Mouse (Mus musculus) small intestine, adult 2 months (tissue): ENCODE measurements around the gene Fam131c. TPM values are rescaled to one million over a fixed set of nuclear protein-coding genes. Genes with fewer than 3 reads are reported as not detected.

Source experiments
- H3K27ac ChIP-seq: fragments of 200-500 bp; 2 replicates; pipeline ENCODE4 v1.5.1; 2012; ENCODE audit warnings: low read depth, low read length, control low read depth, inconsistent platforms; ENCODE audit not compliant: insufficient read depth
- H3K27me3 ChIP-seq: fragments of 200-500 bp; 2 replicates; pipeline ENCODE4 v1.6.1; 2012; ENCODE audit warnings: mild to moderate bottlenecking, moderate library complexity, low read length, inconsistent platforms; ENCODE audit not compliant: control insufficient read depth, insufficient read depth
- H3K36me3 ChIP-seq: fragments of 200-500 bp; 2 replicates; pipeline ENCODE4 v1.6.1; 2012; ENCODE audit warnings: mild to moderate bottlenecking, low read length, control low read depth, inconsistent platforms; ENCODE audit not compliant: control insufficient read depth, insufficient read depth
- H3K4me1 ChIP-seq: fragments of 200-500 bp; 2 replicates; pipeline ENCODE4 v1.6.1; 2012; ENCODE audit warnings: low read length, inconsistent platforms, mixed read lengths; ENCODE audit not compliant: control insufficient read depth, insufficient read depth, insufficient read length
- H3K4me3 ChIP-seq: fragments of 200-500 bp; 2 replicates; pipeline ENCODE4 v1.5.1; 2012; ENCODE audit warnings: low read depth, mild to moderate bottlenecking, control low read depth, inconsistent platforms, low read length, moderate library complexity
- CTCF ChIP-seq: fragments of 200-500 bp; IDR thresholded peaks from 2 replicates; pipeline ENCODE4 v1.5.1; 2012; ENCODE audit warnings: low read depth, mild to moderate bottlenecking, control low read depth, inconsistent platforms, low read length, moderate library complexity, mixed read lengths; ENCODE audit not compliant: insufficient replicate concordance, insufficient read length; ENCODE audit errors: extremely low read depth
- POLR2A ChIP-seq: fragments of 200-500 bp; IDR thresholded peaks from 2 replicates; pipeline ENCODE4 v1.6.1; 2012; ENCODE audit warnings: low read depth, mild to moderate bottlenecking, control low read depth, inconsistent platforms, low read length, moderate library complexity
- WGBS: fragments of 180-500 bp; shearing (Covaris S2); methylation state at CpG from one replicate; pipeline ENCODE4 v1.1.7; 2018; 5-methylcytosine and 5-hydroxymethylcytosine counted together
- polyA plus RNA-seq: library from polyadenylated mRNA; depleted of rRNA; stranded (reverse); fragments of >200 nt; gene quantifications from 2 replicates; pipeline ENCODE4 v1.2.3, GENCODE M21; 2012

Gene Fam131c
- polyA plus RNA-seq, 1 experiment: 1.8 TPM

- Histone ChIP-seq H3K4me3 (no peak overlapping the region), H3K4me1 (peaks cover 2% of the 10 kb centered on the region; the same call in 1 of the 2 replicates), H3K27ac (no peak overlapping the region), H3K27me3 (peaks cover 9% of the 10 kb centered on the region), H3K36me3 (no peaks in the 10 kb centered on the region)
- TF ChIP-seq CTCF (no peak), POLR2A (no peak)
- WGBS: 92% methylated on average over 5 of the region's 5 CpGs
Measured at GRCm38 (mm10) chr4:141372426-141372825, 4.4 kb downstream of the Fam131c start.

- no peak overlapping the region for H3K27ac ChIP-seq
- H3K4me1 ChIP-seq: peaks cover 11% of the 10 kb centered on the region
- WGBS: 44% methylated on average over 8 of the region's 8 CpGs
- no peak overlapping the region for H3K4me3 ChIP-seq
- no peaks in the 10 kb centered on the region for H3K36me3 ChIP-seq
- peaks cover 22% of the 10 kb centered on the region for H3K27me3 ChIP-seq
- no peak for TF ChIP-seq POLR2A
- TF ChIP-seq CTCF: no peak
Measured at GRCm38 (mm10) chr4:141379674-141380073, 11.7 kb downstream of the Fam131c start.

GRCm38 (mm10) chr4:141382406-141382805, 14.4 kb downstream of the Fam131c start:
- WGBS: 4% methylated on average over 25 of the region's 25 CpGs
- TF ChIP-seq POLR2A (no peak), CTCF (no peak)
- no peaks in the 10 kb centered on the region for H3K36me3 ChIP-seq
- H3K4me1 ChIP-seq: peaks cover 11% of the 10 kb centered on the region
- H3K4me3 ChIP-seq: peak overlapping the region; percentile 43
- H3K27me3 ChIP-seq: peaks cover 22% of the 10 kb centered on the region
- no peak overlapping the region for H3K27ac ChIP-seq

GRCm38 (mm10) chr4:141385275-141385674, 17.3 kb downstream of the Fam131c start:
- peaks cover 10% of the 10 kb centered on the region for H3K4me1 ChIP-seq
- no peaks in the 10 kb centered on the region for H3K36me3 ChIP-seq
- TF ChIP-seq POLR2A (no peak), CTCF (peak; percentile 89; the same call in 1 of the 2 replicates)
- peaks cover 22% of the 10 kb centered on the region for H3K27me3 ChIP-seq
- H3K27ac ChIP-seq: no peak overlapping the region
- 3% methylated on average over 7 of the region's 7 CpGs for WGBS
- no peak overlapping the region for H3K4me3 ChIP-seq

GRCm38 (mm10) chr4:141386150-141386549, 18.1 kb downstream of the Fam131c start:
- WGBS: 71% methylated on average over 7 of the region's 7 CpGs
- TF ChIP-seq CTCF (no peak), POLR2A (no peak)
- H3K4me3 ChIP-seq: no peak overlapping the region

GRCm38 (mm10) chr4:141387093-141387784, 19.2 kb downstream of the Fam131c start:
- WGBS: 3% methylated on average over 5 of the region's 5 CpGs
- H3K27ac ChIP-seq: no peak overlapping the region
- H3K4me1 ChIP-seq: peaks cover 2% of the 10 kb centered on the region
- TF ChIP-seq POLR2A: no peak
- TF ChIP-seq CTCF: peak; percentile 72; the same call in 1 of the 2 replicates
- H3K4me3 ChIP-seq: no peak overlapping the region
- no peaks in the 10 kb centered on the region for H3K36me3 ChIP-seq
- peaks cover 20% of the 10 kb centered on the region for H3K27me3 ChIP-seq

More at GRCm38 (mm10) chr4:141386150-141386549, 18.1 kb downstream of the Fam131c start:
- H3K27ac ChIP-seq: no peak overlapping the region
- peaks cover 22% of the 10 kb centered on the region for H3K27me3 ChIP-seq
- peaks cover 9% of the 10 kb centered on the region for H3K4me1 ChIP-seq
- H3K36me3 ChIP-seq: no peaks in the 10 kb centered on the region

- TF ChIP-seq CTCF: no peak
- no peak for TF ChIP-seq POLR2A
- Histone ChIP-seq H3K4me1 (no peaks in the 10 kb centered on the region; the same call in none of the 2 replicates), H3K4me3 (no peak overlapping the region), H3K36me3 (no peaks in the 10 kb centered on the region), H3K27me3 (peaks cover 15% of the 10 kb centered on the region; the same call in 1 of the 2 replicates), H3K27ac (no peak overlapping the region)
- WGBS: 69% methylated on average over 5 of the region's 5 CpGs
Measured at GRCm38 (mm10) chr4:141387933-141388332, 19.9 kb downstream of the Fam131c start.
